Comparison of ENCODE assay signal across 10 mouse cellular contexts in genomic region chr7:131628846-131629391, GRCm38 (mm10).
DNase-seq lines count a peak whose midpoint lies in the region; ATAC-seq and TF ChIP-seq lines count a peak whose summit lies in the region.
"Had no signal": no experiment of that assay in that cellular context is flagged by ENCODE, and none has a peak within 500 bp of the region (broad histone marks: within the 10 kb centered on the region; RNA-seq: fewer than 3 reads in every experiment).

No protein-coding gene starts in this region.

- no peaks in the 10 kb centered on the region for H3K27me3 ChIP-seq in embryonic facial prominence, embryonic 14.5 days (replicated peaks; ENCODE audit: control insufficient read depth, insufficient read depth, low read length)
- H3K27me3 ChIP-seq in embryonic facial prominence, embryonic 10.5 days (replicated peaks; ENCODE audit: low read depth, poor library complexity, severe bottlenecking), result peaks cover 13% of the 10 kb centered on the region; the same call in 1 of the 2 replicates
- H3K27me3 ChIP-seq in hindbrain, postnatal 0 days (ENCODE audit: insufficient read depth, low read length), result no peaks in the 10 kb centered on the region
- no peaks in the 10 kb centered on the region for H3K27me3 ChIP-seq in intestine, postnatal 0 days (replicated peaks; ENCODE audit: control insufficient read depth, insufficient read depth, low read length)

- H3K4me3 ChIP-seq in embryonic facial prominence, embryonic 14.5 days (ENCODE audit: low read depth, low read length), result no peak overlapping the region
- no peak overlapping the region for H3K4me3 ChIP-seq in embryonic facial prominence, embryonic 10.5 days
- H3K4me3 ChIP-seq in hindbrain, postnatal 0 days (ENCODE audit: low read length), result no peak overlapping the region
- H3K4me3 ChIP-seq in intestine, postnatal 0 days (ENCODE audit: low read depth, low read length), result no peak overlapping the region

- no peak overlapping the region for H3K9ac ChIP-seq in embryonic facial prominence, embryonic 14.5 days (ENCODE audit: low read depth, low read length)
- no peak overlapping the region for H3K9ac ChIP-seq in hindbrain, postnatal 0 days (replicated peaks; ENCODE audit: low read length)
- H3K9ac ChIP-seq in intestine, postnatal 0 days (ENCODE audit: low read depth, low read length), result no peak overlapping the region
- H3K9ac ChIP-seq: liver, postnatal 0 days had no signal

- no peak overlapping the region for H3K27ac ChIP-seq in embryonic facial prominence, embryonic 14.5 days (replicated peaks; ENCODE audit: low read depth, low read length)
- no peak overlapping the region for H3K27ac ChIP-seq in embryonic facial prominence, embryonic 10.5 days (replicated peaks)
- H3K27ac ChIP-seq in hindbrain, postnatal 0 days, result peak overlapping the region; percentile 26; the same call in 1 of the 2 replicates
- H3K27ac ChIP-seq in intestine, postnatal 0 days (ENCODE audit: low read depth, low read length), result no peak overlapping the region

- no peaks in the 10 kb centered on the region for H3K4me1 ChIP-seq in embryonic facial prominence, embryonic 14.5 days (ENCODE audit: control insufficient read depth, insufficient read depth, low read length)
- 0 out of 2 replicates have a peak, but pooled peaks cover 5% of the 10 kb centered on the region for H3K4me1 ChIP-seq in embryonic facial prominence, embryonic 10.5 days
- 0 out of 2 replicates have a peak, but pooled peaks cover 8% of the 10 kb centered on the region for H3K4me1 ChIP-seq in hindbrain, postnatal 0 days (ENCODE audit: insufficient read depth, low read length)
- H3K4me1 ChIP-seq in intestine, postnatal 0 days (replicated peaks; ENCODE audit: control insufficient read depth, insufficient read depth, low read length), result no peaks in the 10 kb centered on the region

- H3K36me3 ChIP-seq in embryonic facial prominence, embryonic 14.5 days (ENCODE audit: control insufficient read depth, insufficient read depth, low read length), result no peaks in the 10 kb centered on the region
- no peaks in the 10 kb centered on the region for H3K36me3 ChIP-seq in embryonic facial prominence, embryonic 10.5 days (replicated peaks)
- no peaks in the 10 kb centered on the region for H3K36me3 ChIP-seq in hindbrain, postnatal 0 days (ENCODE audit: insufficient read depth, low read length)
- H3K36me3 ChIP-seq in intestine, postnatal 0 days (ENCODE audit: control insufficient read depth, insufficient read depth), result no peaks in the 10 kb centered on the region

- H3K4me2 ChIP-seq in embryonic facial prominence, embryonic 14.5 days (ENCODE audit: low read depth, low read length), result no peak overlapping the region
- H3K4me2 ChIP-seq in hindbrain, postnatal 0 days (ENCODE audit: low read depth, low read length), result no peak overlapping the region
- no peak overlapping the region for H3K4me2 ChIP-seq in intestine, postnatal 0 days (replicated peaks; ENCODE audit: low read depth)

- H3K9me3 ChIP-seq in embryonic facial prominence, embryonic 14.5 days (ENCODE audit: control insufficient read depth, low read length), result no peaks in the 10 kb centered on the region
- no peaks in the 10 kb centered on the region for H3K9me3 ChIP-seq in embryonic facial prominence, embryonic 10.5 days
- H3K9me3 ChIP-seq in hindbrain, postnatal 0 days (ENCODE audit: low read length), result no peaks in the 10 kb centered on the region
- H3K9me3 ChIP-seq in intestine, postnatal 0 days (ENCODE audit: control insufficient read depth), result no peaks in the 10 kb centered on the region

- no peak for ATAC-seq in embryonic facial prominence, embryonic 14.5 days (ENCODE audit: low read depth)
- 0 out of 2 replicates have a peak, but pooled peaks have one; percentile 24 for ATAC-seq in hindbrain, postnatal 0 days
- no peak for ATAC-seq in intestine, postnatal 0 days
- no peak for ATAC-seq in erythroblast, adult 5-6 weeks (replicated peaks; ENCODE audit: low FRiP score, poor library complexity, severe bottlenecking)
- ATAC-seq: liver, postnatal 0 days had no signal

- TF ChIP-seq CTCF in hindbrain, postnatal 0 days (IDR thresholded peaks at IDR 0.05; ENCODE audit: low read depth), result no peak
- TF ChIP-seq CTCF in intestine, postnatal 0 days (IDR thresholded peaks at IDR 0.05; ENCODE audit: low read depth), result no peak

- 78% methylated on average over 13 of the region's 13 CpGs for WGBS in embryonic facial prominence, embryonic 14.5 days
- 88% methylated on average over 13 of the region's 13 CpGs for WGBS in embryonic facial prominence, embryonic 10.5 days
- WGBS in hindbrain, postnatal 0 days, result 46% methylated on average over 13 of the region's 13 CpGs
- 83% methylated on average over 13 of the region's 13 CpGs for WGBS in intestine, postnatal 0 days

- intact Hi-C loops in left cerebral cortex, postnatal 4 days (cut with DNase I), result no loop called here

- DNase-seq in embryonic facial prominence, embryonic 14.5 days (ENCODE audit: low spot score), result peak; percentile 63
- DNase-seq in embryonic facial prominence, embryonic 10.5 days (ENCODE audit: low spot score), result no peak
- peak; percentile 77 for DNase-seq in brain, adult 2 months (ENCODE audit: low read depth, low spot score)
- peak; percentile 69 for DNase-seq in hindbrain, postnatal 0 days (ENCODE audit: low spot score)
- DNase-seq in left cerebral cortex, postnatal 4 days, result peak; percentile 61
- DNase-seq in urinary bladder, postnatal 14 days (ENCODE audit: low spot score), result no peak
- DNase-seq: kidney, postnatal 4 days; liver, postnatal 0 days had no signal

Comparison
In these comparisons a context has a peak if more than half of its experiments do, and no peak if none do; other contexts are left out.
1. DNase-seq: peak in embryonic facial prominence, embryonic 14.5 days (single experiment), brain, adult 2 months (single experiment), hindbrain, postnatal 0 days (single experiment) and left cerebral cortex, postnatal 4 days (single experiment); none in embryonic facial prominence, embryonic 10.5 days (single experiment) and urinary bladder, postnatal 14 days (single experiment).